Mouse (Mus musculus) regulatory T cell (primary cell): Measurements from ENCODE around the gene Aox2.

Experiments
- in situ Hi-C: fragments of 300-600 bp; cut with MboI, MseI; formaldehyde crosslinking; loops from one replicate; pipeline ENCODE4 v1.15.1; 2025; ENCODE audit warnings: high pct_unique_total_duplicates

Aox2 gene

DNA sequence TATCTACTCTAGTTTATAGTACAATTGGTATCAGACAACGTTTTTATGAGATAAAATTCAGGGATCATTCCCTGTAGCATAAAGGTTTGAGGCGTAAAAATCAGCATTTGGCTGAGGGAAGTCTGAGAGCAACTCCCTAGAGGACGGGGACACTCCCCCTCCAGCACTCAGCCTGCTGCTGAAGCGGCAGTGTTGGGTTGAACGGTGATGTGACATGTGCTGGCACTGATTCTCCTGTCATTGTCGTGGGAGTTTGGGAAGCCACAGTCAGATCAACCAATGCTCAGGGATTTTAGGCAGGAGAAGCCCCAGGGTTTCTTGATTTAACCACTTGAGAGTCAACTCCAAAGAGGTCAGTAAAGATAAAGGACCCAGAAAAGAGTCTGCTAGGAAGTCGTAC is 6.4 kb downstream of the Aox2 start:
- in situ Hi-C loops, result loop anchor here (25.0 kb wide), 1 partner anchor 1153 kb away; no protein-coding TSS in a partner anchor

DNA sequence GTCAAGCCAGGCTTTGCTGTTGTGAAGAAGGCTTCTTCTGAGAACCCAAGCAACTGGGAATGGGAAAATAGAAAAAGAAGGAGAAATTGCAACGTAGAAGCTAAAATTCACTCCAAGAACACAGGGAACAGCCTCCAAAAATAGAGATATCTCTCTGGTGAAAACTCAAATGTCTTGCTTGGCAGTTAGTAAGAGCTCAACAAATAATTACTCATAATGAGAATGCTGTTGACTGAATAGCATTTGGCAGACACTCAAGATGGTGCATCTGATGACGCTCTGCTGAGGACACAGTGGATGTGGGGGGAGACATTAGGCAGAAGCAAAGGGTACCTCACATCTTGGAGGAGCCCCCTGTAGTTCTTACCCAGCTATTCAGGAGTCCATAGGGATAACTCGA is 10.0 kb downstream of the Aox2 start:
- in situ Hi-C loops, result loop anchor here (5.0 to 25.0 kb wide), 3 partner anchors 141 to 1149 kb away; no protein-coding TSS in a partner anchor

DNA sequence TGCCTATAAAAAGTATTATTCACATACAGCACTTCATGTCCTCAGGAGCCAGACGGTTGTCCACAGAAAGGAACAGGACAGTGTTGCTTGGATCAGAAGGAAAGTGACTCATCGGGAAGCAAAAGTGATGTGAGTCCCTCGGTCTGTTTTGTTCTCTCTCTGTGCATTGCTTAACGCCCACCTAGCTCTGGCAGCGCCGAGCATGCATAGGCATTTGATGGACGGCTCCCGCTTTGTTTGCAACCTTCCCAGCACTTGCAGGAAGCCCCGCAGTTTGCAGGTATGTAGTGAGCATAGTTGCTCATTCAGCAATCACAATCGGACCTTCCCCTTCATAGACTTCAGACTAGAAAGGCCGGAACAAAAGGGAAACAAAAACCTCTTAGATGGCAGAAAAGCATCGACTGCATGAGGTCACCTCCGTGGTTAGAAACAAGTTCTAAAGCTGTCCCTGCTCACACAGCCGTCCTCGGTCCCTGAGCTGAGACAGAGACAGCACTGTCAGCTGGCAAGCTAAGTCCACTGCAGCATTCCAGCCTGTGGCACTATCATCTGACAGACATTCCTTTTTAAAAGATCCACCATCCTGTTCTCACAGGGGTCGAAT is 11.8 kb downstream of the Aox2 start:
- in situ Hi-C loops, result loop anchor here (5.0 to 25.0 kb wide), 3 partner anchors 143 to 1147 kb away; no protein-coding TSS in a partner anchor

DNA sequence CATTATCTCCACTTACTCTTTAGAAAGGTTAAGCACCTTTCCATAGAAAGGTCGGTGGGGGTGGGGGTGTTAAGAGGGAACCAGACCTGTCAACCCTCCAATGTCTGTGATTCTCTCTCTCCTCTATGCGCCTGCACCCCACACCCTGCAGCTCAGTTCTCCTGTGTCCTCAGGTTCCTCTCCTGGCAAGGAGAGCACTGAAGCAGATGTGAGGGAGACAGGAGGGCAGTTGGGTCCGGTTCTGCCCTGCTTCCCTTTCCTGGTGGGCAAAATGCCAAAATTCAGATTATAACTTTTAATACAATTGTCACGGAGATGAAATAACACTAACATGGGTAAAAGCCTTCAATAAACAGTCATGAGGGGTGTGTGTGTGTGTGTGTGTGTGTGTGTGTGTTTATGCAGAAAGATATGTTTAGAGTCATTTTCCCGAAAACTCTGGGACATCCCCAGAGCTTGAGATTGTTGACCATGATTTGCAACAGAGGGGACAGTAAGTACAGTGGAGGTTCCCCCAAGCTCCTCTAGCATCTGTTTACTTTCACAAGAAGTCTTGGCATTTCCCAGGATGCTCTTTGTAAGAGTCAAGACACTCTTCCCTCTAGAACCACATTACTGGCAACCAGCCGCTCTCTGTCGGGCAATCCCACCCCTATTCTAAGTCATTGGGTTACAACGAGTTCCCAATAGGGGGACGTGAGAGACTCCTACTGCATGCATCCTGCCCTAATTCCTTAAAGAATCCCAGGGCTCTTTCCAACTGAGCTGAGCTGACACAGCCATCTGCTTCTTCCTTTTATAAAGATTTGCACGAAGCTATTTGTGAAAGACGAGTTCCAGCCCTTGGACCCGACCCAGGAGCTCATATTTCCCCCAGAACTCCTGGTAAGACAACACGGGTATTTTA is 13.5 kb downstream of the Aox2 start:
- in situ Hi-C loops, result loop anchor here (25.0 kb wide), 1 partner anchor 1146 kb away; no protein-coding TSS in a partner anchor

DNA sequence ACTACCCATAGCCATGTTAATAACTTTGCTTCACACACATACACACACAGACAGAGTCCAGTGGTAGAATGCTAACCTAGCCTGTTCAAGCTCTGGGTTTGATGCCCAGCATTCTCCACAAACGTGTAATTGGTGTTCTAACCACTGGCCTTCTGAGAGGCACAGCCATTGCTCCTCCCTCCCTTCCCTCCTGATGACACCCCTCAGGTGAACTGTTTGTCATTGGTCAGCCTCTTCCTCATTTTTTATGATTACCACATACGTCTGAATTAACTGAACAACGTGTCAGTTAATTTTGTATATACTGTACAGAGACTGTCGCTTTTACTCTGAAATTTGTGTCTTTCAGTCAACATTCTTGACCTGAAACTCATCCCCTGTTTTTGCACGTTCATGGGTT is 16.6 kb downstream of the Aox2 start:
- in situ Hi-C loops, result loop anchor here (25.0 kb wide), 1 partner anchor 1143 kb away; no protein-coding TSS in a partner anchor

DNA sequence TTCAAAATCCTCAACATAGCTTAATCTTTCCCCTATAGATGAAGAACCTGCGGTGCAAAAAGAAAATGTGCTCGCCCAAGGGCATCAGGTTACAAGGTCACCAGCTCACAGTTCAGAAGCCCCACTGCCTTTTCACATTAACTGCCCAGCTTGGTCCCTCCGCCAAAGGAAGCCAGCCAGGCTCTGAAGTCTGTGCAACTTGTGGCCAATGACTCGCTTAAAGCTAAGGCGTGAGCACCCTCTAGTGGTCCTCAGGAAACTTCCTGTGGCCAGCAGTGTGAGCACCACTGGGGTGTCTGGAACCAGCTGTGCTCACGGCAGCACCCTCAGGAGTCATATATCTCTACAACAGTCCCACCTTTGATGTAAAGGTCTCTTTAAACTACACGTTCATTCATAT is 18.2 kb downstream of the Aox2 start:
- in situ Hi-C loops, result loop anchor here (25.0 kb wide), 1 partner anchor 1141 kb away; no protein-coding TSS in a partner anchor

DNA sequence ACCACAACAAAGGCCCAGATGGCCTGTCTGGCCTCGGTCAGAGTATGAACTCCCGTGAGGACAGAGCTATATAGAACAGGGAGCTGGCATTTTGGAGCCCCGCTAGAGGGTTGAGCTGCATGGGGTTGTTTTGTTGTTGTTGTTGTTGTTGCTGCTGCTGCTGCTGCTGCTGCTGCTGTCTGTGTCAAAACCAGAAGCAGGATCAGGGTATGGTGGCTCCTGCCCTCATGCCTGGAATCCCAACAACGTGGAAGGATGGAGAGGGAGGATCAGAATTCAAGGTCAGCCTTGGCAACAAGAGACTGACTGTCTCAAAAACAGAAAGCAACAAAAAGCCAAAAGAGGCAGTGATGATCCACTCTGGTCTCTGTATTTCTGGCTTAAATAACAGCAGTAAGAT is 18.7 kb downstream of the Aox2 start:
- in situ Hi-C loops, result loop anchor here (25.0 kb wide), 1 partner anchor 1140 kb away; no protein-coding TSS in a partner anchor

DNA sequence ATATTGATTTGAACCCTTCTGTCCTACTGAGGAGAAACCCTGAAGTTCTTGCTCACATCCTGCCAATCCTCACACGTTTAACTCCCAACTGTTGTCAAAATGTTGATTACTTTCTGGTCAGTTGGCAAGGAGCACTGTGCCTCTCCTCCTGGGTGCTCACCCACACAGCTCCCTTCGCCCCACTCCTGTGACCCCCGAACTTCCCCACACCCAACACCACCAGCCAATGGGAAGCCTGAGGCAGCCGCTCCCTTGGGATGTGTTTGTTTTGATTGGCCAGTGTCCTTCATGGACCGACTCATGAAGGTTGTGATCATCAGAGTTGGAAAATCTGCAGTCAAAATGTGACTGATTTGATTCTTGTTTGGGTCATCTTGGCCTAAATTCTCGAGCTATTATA is 20.2 kb downstream of the Aox2 start:
- in situ Hi-C loops, result loop anchor here (25.0 kb wide), 1 partner anchor 1139 kb away; no protein-coding TSS in a partner anchor

DNA sequence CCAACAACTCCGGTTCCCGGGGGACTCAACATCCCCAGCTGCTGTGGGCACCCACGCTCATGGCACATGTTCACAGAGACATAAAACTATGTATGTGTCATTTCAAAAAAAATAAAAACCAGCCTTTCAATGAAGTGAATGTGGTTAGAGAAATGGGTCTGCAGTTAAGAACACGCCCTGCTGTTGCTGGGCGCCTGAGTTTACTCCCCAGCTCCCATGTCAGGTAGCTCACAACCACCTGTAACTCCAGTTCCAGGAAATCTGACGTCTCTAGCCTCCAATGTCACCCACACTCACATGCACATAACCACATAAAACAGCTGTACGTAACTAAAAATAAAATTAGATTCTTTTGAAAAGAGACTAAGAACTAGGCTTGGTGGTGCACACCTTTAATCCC is 22.9 kb downstream of the Aox2 start:
- in situ Hi-C loops, result no loop called here

DNA sequence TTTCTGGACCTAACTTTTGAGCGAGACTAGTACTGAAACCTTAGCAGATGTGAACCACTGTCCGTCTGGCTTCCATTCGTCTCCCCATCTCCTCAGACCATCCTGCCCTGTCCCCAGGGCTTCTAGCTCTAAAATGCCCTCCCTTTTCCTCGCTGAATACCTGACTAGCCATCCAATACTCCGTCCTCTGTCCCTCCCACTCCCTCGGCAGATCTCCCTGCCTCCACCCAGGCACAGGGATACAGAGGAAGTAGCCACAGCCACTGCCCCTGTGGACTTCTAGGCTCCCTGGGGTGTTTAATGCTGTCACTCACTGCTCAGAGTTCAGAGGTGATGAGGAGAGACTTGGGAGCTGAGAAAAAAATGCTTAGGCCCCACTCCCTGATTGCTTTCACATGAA is 23.9 kb downstream of the Aox2 start:
- in situ Hi-C loops, result no loop called here

DNA sequence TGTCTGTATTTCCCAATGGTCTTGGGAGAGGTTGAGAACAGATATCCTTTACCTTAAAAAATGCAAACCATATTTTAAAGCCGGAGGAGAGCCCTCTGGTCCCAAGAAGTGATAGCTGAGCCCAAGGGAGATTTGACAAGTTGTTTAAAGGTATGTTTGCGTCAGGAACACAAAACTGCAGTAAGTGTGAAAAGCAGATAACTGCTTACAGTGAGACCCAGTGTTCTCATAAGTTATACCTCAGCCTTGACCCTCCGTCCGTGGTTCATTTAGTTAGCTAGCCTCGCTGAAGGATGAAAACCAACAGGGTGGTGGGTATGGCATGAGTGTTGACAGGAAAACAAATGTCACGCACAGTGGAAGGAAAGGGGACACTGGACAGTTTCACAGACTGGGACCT is 24.9 kb downstream of the Aox2 start:
- in situ Hi-C loops, result no loop called here

DNA sequence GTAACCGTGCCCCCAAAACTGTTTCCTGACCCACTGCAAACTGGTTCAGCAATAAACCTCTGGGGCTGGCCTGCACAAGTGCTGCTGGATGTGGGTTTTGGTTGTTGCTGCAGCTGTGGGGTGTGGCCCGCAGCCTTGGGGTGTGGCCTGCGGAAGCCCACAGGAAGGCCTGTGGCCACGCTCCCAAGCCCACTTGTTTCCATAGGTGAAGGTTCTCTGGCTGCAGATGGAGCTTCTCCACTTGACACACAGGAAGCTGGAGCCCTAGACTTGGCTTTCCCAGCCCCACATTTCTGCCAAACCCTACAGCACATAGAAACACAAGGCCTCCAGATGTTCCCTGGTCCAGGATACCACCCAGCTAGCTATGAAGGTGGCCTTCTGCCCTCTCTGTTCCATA is 25.6 kb downstream of the Aox2 start:
- in situ Hi-C loops, result no loop called here

DNA sequence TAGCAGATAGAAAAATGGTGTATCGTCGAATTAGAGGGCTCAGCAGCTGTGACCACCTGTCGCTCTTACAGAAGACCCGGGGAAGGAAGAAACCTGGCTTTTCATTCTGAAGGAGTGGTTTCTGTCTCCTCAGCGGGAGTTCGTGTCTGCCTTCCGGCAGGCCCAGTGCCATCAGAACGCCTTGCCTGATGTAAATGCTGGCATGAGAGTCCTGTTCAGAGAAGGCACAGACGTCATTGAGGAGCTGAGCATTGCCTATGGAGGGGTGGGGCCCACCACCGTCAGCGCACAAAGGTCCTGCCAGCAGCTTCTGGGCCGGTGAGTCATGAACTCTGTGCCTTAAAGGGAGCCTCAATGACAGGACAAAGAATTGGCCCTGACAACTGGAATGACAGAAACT is 26.2 kb downstream of the Aox2 start:
- in situ Hi-C loops, result no loop called here

DNA sequence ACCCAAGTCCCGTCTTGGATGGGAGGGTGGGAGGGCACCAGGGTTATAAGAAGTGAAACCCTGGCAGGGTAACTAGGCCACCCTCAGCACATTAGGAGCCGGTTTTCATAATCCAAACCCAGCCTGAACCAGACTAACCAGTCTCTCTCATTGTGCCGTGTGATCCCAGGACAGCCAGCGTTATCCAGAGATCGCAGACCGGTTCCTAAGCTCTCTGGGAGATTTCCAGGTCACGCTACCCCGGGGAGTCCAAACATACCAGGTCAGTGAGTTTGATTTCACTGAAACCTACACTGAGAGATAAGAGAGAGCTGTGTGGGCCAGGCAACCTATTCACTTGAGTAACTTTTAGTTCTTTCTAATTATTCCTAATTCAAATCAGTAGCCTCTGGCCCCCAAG is 29.1 kb downstream of the Aox2 start:
- in situ Hi-C loops, result loop anchor here (5.0 kb wide), 1 partner anchor 80 kb away; no protein-coding TSS in a partner anchor

DNA sequence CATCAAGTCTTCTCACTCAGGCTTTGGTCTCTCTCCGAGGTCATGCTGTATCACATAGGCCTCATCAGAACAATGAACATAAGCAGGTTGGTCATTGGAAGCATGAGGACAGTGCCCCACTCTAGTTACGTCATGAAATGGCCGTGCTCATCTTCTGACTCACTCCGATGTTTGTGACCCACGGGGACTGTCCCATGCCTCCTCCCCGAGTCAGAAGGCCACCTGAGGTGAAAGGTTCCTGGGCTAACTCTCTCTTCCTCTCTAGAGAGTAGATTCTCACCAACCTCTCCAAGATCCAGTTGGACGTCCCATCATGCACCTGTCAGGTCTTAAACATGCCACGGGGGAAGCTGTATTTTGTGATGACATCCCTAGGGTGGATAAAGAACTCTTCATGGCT is 30.5 kb downstream of the Aox2 start:
- in situ Hi-C loops, result loop anchor here (5.0 kb wide), 1 partner anchor 79 kb away; no protein-coding TSS in a partner anchor

DNA sequence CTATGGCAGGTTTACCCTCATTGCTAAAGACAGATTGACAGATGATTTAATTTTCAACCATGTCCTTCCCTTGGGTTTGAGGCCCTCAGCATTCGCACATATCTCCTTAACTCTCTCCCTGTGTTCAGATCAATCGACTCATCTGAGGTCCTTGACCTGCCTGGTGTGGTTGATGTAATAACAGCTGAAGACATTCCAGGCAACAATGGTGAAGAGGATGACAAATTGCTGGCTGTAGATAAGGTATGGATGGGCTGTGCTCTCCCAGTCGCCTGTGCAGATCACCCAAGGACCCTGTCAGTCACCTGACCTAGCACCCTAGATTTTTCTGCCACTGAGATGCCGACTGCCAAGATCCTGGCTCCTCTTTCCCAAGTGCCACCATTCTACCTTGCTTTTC is 31.7 kb downstream of the Aox2 start:
- in situ Hi-C loops, result loop anchor here (5.0 kb wide), 1 partner anchor 77 kb away; no protein-coding TSS in a partner anchor

DNA sequence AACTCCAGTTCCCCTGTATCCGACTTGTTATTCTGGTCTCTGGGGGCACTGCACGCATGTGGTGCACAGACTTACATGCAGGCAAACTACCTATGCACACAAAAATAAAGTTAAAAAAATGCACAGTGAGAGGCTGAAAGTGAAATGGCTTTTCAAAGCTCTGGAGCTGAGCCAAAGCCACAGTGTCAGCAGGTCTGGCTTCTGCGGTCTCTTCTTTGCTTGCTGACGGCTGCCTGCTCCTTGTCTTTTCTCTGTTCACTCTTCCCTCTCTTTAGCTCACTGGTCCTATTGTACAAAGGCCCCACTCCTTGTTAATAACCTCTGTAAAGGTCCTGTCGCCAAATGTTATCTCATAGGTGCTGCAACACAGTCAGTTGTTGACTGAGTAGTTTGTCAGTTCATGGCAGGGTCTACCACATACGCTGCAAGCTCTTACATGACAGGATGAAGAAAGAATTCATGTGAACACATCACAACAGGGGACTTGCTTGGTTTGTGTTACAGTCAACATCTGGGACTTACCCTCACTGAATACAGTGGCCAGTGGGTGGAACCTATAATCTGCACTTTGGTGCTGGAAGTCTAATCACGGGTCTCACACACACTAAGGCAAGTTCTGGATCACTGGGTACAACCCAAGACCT is 33.2 kb downstream of the Aox2 start:
- in situ Hi-C loops, result no loop called here

DNA sequence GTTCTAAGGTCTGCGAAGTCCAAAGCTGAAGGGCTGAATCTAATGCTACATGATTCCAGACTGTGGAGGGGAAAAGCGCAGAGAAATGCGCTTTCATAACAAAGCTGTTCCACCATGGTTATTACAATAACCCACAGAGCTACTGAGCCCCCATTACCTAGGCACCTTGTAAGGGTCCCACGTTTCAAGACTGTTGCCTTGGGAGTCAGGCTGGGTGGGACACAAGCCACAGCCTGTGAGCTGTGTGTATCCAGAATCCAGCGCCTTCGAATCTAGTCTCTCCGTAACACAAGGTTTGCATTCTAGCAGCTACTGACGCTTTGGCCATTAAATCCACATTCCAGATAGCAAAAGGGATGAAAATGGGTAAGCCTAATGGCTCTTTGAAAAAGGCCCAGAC is 35.0 kb downstream of the Aox2 start:
- in situ Hi-C loops, result no loop called here

DNA sequence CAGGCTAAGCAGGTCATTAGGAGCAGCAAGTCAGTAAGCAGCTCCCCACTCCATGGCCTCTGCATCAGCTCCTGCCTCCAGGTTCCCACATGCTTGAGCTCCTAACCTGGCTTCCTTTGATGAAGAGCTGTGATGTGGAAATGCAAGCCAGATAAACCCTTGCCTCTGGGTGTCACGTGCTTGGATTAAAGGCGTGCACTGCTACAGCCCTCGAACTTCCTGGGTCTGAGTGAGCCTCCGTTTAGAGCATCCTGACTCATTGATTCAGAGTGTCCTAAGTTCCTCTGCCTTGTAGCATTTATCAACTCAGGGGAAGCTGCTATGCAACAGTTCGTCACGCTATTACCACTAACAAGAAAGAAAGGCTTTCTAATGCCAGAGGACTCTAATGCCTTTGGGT is 37.4 kb downstream of the Aox2 start:
- in situ Hi-C loops, result no loop called here

DNA sequence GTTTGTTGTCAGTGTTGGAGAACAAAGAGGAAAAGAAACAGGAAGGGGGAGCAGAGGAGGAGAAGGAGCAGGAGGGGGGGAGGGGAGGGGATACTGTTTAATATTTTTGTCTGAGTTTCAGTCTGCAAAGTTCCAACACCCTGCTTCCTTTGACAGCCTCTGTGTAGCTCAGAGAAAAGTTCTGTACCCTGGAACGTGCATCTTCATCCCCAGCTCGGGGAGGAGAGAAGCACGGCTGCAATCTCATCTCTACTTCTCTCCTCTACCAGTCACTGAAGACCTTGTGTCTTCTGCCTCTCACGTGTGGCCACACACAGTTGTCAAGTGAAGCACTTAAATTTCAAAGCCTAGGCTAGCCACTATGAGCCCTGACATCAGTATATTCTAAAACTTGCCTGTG is 55.1 kb downstream of the Aox2 start:
- in situ Hi-C loops, result no loop called here

DNA sequence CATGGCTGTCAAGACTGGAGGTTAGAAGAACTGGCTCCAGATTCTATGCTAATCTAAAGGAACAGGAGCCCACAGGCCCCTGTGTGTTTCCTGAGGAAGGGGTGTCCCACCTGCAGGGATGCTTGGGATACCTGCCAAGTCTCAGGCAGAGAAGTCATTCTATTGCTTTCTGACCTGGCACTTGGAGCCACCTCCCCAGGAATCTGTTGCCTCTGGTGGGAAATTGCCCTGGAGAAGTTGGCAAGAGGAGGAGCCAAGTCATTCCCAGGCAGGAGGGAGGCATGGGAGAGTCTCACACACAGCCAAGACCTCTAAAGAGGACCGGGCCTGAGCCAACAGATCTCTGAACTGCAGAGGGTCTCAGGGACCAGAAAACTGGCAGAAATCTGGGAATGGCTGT is 61.8 kb downstream of the Aox2 start:
- in situ Hi-C loops, result no loop called here

DNA sequence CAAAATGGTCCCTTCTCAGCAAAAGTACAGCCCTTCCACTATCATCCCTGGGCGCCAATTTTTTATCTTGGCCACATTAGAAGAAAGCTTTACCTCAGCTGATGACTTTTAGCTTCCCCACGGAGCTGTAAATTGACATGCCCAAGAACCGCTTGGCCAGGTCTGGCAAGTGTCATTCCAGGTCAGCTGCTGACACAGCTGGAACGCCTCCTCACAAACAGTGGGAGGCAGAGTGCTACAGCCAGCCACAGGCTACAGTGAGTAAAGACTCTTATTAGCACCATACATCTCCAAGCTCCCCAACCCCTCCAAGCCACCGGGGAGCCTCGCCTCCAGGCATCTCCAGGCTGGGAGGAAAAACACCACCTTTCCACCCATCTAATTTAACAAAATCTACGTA is 63.5 kb downstream of the Aox2 start:
- in situ Hi-C loops, result no loop called here
